Mouse (Mus musculus) left cerebral cortex, postnatal 36 days (tissue): ENCODE measurements around the gene Med11. TPM values are rescaled to one million over a fixed set of nuclear protein-coding genes. Genes with fewer than 3 reads are reported as not detected.
"Not testable (repeated sequence)": the region's sequence is repeated elsewhere in the genome, so short reads cannot be mapped to it uniquely, and the experiment has no call there.

Source experiments
- DNase-seq, 2 experiments: peaks; one replicate each; pipeline ENCODE4 v3.0.0; 2021 to 2022; ENCODE audit warnings: low spot score in 2 of 2, mixed read lengths in 1 of 2
- intact Hi-C: fragments of 180-260 bp; cut with DNase I; formaldehyde crosslinking; loops from one replicate; pipeline ENCODE4 v1.15.1; 2025
- total RNA-seq, 2 experiments: library from RNA; stranded (reverse); gene quantifications; 2 replicates each; pipeline ENCODE4 v1.2.3; 2021

Gene Med11
- total RNA-seq, 2 experiments from 2014 or later: 14.0 to 16.7 TPM

- intact Hi-C loops: no loop called here
These were observed 9.8 kb upstream of the Med11 start for GRCm38 (mm10) chr11:70441882-70442281.

GRCm38 (mm10) chr11:70443964-70444363 lies 7.8 kb upstream of the Med11 start:
- intact Hi-C loops: no loop called here
- no peak for DNase-seq

More at GRCm38 (mm10) chr11:70441882-70442281, 9.8 kb upstream of the Med11 start:
- no peak for DNase-seq

GRCm38 (mm10) chr11:70444667-70445066 lies 7.1 kb upstream of the Med11 start:
- DNase-seq: no peak
- intact Hi-C loops: no loop called here

- no peak for DNase-seq
- intact Hi-C loops: no loop called here
These were observed 5.0 kb upstream of the Med11 start for GRCm38 (mm10) chr11:70446756-70447155.

GRCm38 (mm10) chr11:70447373-70447772 lies 4.3 kb upstream of the Med11 start:
- intact Hi-C loops: no loop called here
- no peak for DNase-seq

GRCm38 (mm10) chr11:70450926-70451325 lies 793 bp upstream of the Med11 start:
- intact Hi-C loops: loop anchor here (1.0 to 5.0 kb wide), 2 partner anchors 19 to 56 kb away; partner anchors contain the start of genes Arrb2 and Tm4sf5
- DNase-seq: no peak

- DNase-seq: no peak
- intact Hi-C loops: loop anchor here (5.0 kb wide), 1 partner anchor 54 kb away; the partner anchor contains the start of gene Tm4sf5
These were observed 1.7 kb downstream of the Med11 start for GRCm38 (mm10) chr11:70453261-70454044.

- DNase-seq: no peak
- intact Hi-C loops: no loop called here
These were observed 7.2 kb downstream of the Med11 start, which contains the start of gene Zmynd15 for GRCm38 (mm10) chr11:70458688-70459600. Gene Zmynd15, plus strand, starts transcription at chr11:70459433.

GRCm38 (mm10) chr11:70459601-70460101 lies 7.9 kb downstream of the Med11 start, which contains the start of gene Cxcl16:
Gene Cxcl16, minus strand, starts transcription at chr11:70459984.
- intact Hi-C loops: no loop called here
- DNase-seq: no peak

- intact Hi-C loops: no loop called here
- no peak for DNase-seq
These were observed 12.3 kb downstream of the Med11 start for GRCm38 (mm10) chr11:70463970-70464369.

GRCm38 (mm10) chr11:70465211-70465610 lies 13.5 kb downstream of the Med11 start:
- DNase-seq: no peak
- intact Hi-C loops: no loop called here

GRCm38 (mm10) chr11:70465824-70466223 lies 14.1 kb downstream of the Med11 start:
- no peak for DNase-seq
- intact Hi-C loops: no loop called here

- no peak for DNase-seq
- intact Hi-C loops: no loop called here
These were observed 16.3 kb downstream of the Med11 start for GRCm38 (mm10) chr11:70467902-70468619.

GRCm38 (mm10) chr11:70469764-70470163 lies 18.0 kb downstream of the Med11 start:
- intact Hi-C loops: no loop called here

GRCm38 (mm10) chr11:70472716-70473115 lies 21.0 kb downstream of the Med11 start:
- intact Hi-C loops: no loop called here
- DNase-seq: no peak

More at GRCm38 (mm10) chr11:70469764-70470163, 18.0 kb downstream of the Med11 start:
- DNase-seq: no peak

GRCm38 (mm10) chr11:70473291-70473690 lies 21.6 kb downstream of the Med11 start:
- intact Hi-C loops, DNase-seq: not testable (repeated sequence)

- no peak for DNase-seq
- intact Hi-C loops: no loop called here
These were observed 23.3 kb downstream of the Med11 start for GRCm38 (mm10) chr11:70474872-70475534.

GRCm38 (mm10) chr11:70485498-70485897 lies 33.8 kb downstream of the Med11 start:
- intact Hi-C loops: no loop called here
- DNase-seq: no peak

- intact Hi-C loops: no loop called here
- no peak for DNase-seq
These were observed 36.1 kb downstream of the Med11 start for GRCm38 (mm10) chr11:70487816-70488215.
